Mouse (Mus musculus) spleen, adult 2 months (tissue): ENCODE data around the gene Eef2k.

Experiments used
- CTCF ChIP-seq: fragments of 200-500 bp; IDR thresholded peaks from 2 replicates; pipeline ENCODE4 v1.5.1; 2011; ENCODE audit warnings: mild to moderate bottlenecking, inconsistent platforms; ENCODE audit not compliant: insufficient read depth, insufficient read length, insufficient replicate concordance; ENCODE audit errors: extremely low read depth
- POLR2A ChIP-seq: fragments of 200-500 bp; IDR thresholded peaks from 2 replicates; pipeline ENCODE4 v1.6.1; 2011; ENCODE audit warnings: low read depth, low read length, inconsistent platforms

DNA sequence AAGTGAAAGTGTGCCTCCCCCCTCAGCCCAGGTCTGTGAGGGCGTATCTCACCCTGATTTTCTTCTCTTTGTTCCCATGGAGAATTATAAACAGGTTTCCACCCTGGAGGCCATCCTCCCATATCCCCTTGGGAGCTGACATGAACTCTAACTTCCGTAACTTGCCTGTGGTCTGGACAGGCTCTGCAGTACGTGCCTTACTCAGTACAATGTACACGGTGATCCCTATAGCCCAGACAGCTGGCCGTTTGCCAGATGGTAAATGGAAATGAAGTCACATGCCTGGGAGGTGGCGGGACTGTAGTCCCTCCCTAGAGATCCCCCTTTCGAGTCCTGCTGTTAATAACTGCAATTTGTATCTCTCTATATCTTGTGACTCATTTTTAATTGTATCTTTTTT is 22.5 kb downstream of the Eef2k start:
- TF ChIP-seq CTCF (no peak), POLR2A (no peak)
